Mouse (Mus musculus) intestine, embryonic 15.5 days (tissue): ENCODE data around the gene Crim1. TPM values are rescaled to one million over a fixed set of nuclear protein-coding genes. Genes with fewer than 3 reads are reported as not detected.

ENCODE experiments used
- ATAC-seq: fragments of 200-750 bp; cut with Nextera tagmentation; 2 replicates; pipeline ENCODE4 v1.8.0; 2017; ENCODE audit warnings: moderate TSS enrichment, moderate library complexity
- H3K27ac ChIP-seq: fragments of 300-500 bp; sonication (generic); 2 replicates; pipeline ENCODE4 v1.5.1; 2015; ENCODE audit warnings: mild to moderate bottlenecking, inconsistent platforms
- H3K27me3 ChIP-seq: fragments of 300-500 bp; sonication (generic); replicated peaks from 2 replicates; pipeline ENCODE4 v1.6.1; 2015; ENCODE audit warnings: inconsistent platforms
- H3K36me3 ChIP-seq: fragments of 300-500 bp; sonication (generic); 2 replicates; pipeline ENCODE4 v1.6.1; 2015; ENCODE audit warnings: inconsistent platforms
- H3K4me1 ChIP-seq: fragments of 300-500 bp; sonication (generic); replicated peaks from 2 replicates; pipeline ENCODE4 v1.6.1; 2015; ENCODE audit warnings: inconsistent platforms
- H3K4me2 ChIP-seq: fragments of 300-500 bp; sonication (generic); replicated peaks from 2 replicates; pipeline ENCODE4 v1.6.1; 2015; ENCODE audit warnings: mild to moderate bottlenecking, inconsistent platforms
- H3K4me3 ChIP-seq: fragments of 300-500 bp; sonication (generic); replicated peaks from 2 replicates; pipeline ENCODE4 v1.5.1; 2015; ENCODE audit warnings: inconsistent platforms
- H3K9ac ChIP-seq: fragments of 300-500 bp; sonication (generic); 2 replicates; pipeline ENCODE4 v1.6.1; 2015; ENCODE audit warnings: inconsistent platforms
- H3K9me3 ChIP-seq: fragments of 300-500 bp; sonication (generic); 2 replicates; pipeline ENCODE4 v1.6.1; 2016; ENCODE audit warnings: inconsistent platforms
- WGBS: fragments of 180-500 bp; shearing (Covaris S2); methylation state at CpG from one replicate; pipeline ENCODE4 v1.1.7; 2015; 5-methylcytosine and 5-hydroxymethylcytosine counted together
- polyA plus RNA-seq: library from polyadenylated mRNA; unstranded; fragments of >200 nt; fragmentation: Nextera tagmentation; extraction: Ambion mirVana; gene quantifications from 2 replicates; pipeline ENCODE4 v1.2.1, GENCODE M21; 2015

Crim1 gene
- polyA plus RNA-seq, 1 experiment from 2014 or later, result 5.9 TPM

DNA sequence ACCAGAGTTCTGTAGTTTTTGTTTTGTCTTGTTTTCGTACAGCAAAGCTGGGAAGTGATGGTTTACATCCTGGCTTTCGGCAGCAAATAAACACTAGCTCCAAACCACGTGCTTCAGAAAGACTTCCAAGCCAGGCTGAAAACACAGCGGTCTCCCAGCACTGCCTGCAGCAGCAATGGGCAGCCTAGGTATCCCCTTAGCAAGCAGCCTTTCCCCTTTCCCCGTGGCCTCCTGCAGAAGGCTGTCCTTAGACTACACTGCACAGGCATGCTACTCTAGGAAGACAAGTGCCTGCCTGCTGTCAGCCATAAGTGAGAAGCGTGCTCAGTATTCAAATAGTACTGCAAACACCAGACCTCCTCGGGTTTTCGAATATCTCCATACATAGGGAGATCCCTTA lies 176.5 kb downstream of the Crim1 start:
- WGBS, result 50% methylated on average over 8 of the region's 8 CpGs
- Histone ChIP-seq H3K9ac (no peak overlapping the region), H3K36me3 (no peaks in the 10 kb centered on the region), H3K4me2 (no peak overlapping the region), H3K9me3 (no peaks in the 10 kb centered on the region), H3K4me3 (no peak overlapping the region), H3K27me3 (no peaks in the 10 kb centered on the region), H3K4me1 (no peaks in the 10 kb centered on the region), H3K27ac (no peak overlapping the region)
- ATAC-seq, result no peak

DNA sequence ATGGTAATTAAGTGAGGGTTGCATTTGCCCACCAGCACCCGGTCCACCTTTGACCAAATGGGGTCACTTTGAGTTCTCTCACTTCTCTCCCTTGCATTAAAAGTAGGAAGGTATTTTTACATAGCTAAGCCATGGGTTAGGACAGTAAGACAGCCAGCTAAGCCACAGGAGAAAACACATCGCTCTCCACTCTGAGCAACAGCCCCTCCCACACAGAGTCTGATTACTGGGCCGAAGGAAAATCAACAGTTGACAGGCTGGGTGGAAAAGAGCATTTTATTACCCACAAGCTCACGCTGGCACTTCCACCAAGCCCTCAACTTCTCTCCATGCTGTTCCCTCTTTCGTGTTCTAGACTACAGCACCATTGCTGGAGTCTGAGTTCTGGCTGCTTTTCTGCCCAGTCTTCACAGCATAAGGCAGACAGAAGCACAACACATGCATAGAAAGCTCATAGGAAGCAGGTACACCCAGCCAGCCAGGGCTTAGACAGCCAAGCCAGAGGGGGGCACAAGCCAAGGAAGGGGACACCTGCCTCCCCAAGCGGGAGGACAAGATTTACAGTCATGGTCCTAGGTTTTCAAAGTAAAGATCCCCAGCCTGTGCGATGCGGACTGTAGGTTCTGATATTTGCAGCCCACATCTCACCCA lies 179.2 kb downstream of the Crim1 start:
- Histone ChIP-seq H3K4me2 (no peak overlapping the region), H3K4me1 (no peaks in the 10 kb centered on the region), H3K36me3 (no peaks in the 10 kb centered on the region), H3K9me3 (no peaks in the 10 kb centered on the region), H3K4me3 (no peak overlapping the region), H3K27me3 (no peaks in the 10 kb centered on the region), H3K27ac (no peak overlapping the region), H3K9ac (no peak overlapping the region)
- ATAC-seq, result no peak
- 68% methylated on average over 8 of the region's 8 CpGs for WGBS

DNA sequence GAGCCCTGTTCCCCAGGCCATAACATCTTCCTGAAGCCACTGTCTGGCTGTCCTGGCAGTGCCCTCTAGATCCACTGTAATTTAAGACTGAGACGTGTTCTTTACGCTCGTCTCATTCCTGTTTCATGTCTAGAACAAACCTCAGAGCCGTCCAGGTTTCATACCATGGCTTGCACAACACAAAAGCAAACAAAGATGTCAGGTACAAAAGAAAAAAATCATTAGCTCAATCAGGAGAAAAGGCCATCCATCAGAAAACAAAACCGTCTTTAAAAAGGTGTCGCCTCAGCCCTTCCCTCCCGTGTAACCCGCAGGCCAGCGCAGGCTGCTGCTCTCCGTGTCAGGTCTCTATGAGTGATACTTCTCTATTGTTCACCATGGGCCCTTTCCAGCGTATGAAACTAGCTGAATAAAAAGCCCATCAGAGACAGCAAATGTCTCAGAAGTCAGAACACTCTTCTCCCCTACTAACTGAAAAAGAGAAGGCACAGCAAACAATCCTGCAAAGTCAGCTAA lies 179.7 kb downstream of the Crim1 start:
- H3K36me3 ChIP-seq, result no peaks in the 10 kb centered on the region

DNA sequence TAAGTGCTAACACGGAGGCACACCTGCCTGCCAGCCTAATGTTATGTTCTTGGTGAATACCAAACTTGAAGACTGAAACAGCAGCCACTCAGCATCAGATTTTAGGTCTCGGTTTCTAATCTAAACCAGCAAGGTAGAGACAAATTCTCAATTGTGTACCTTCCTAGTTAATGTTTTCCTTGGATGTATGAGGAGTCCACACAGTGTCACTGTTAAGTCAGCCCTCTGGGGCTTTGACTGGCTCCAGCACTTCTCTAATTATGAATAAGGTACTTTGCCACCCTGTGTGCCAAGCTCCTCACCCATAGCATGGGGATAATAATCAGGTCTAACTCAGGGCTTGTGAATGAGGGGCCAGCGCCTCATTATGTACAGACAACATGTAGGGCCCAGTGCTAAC lies 182.3 kb downstream of the Crim1 start:
- H3K27ac ChIP-seq, result no peak overlapping the region
- H3K4me3 ChIP-seq, result no peak overlapping the region
- H3K9ac ChIP-seq, result no peak overlapping the region
- ATAC-seq, result no peak
- no peaks in the 10 kb centered on the region for H3K9me3 ChIP-seq
- no peaks in the 10 kb centered on the region for H3K27me3 ChIP-seq
- H3K36me3 ChIP-seq, result no peaks in the 10 kb centered on the region
- no peak overlapping the region for H3K4me2 ChIP-seq
- 75% methylated on average over 3 of the region's 3 CpGs for WGBS
- no peaks in the 10 kb centered on the region for H3K4me1 ChIP-seq

More for the DNA sequence above, 179.7 kb downstream of the Crim1 start:
- Histone ChIP-seq H3K27ac (no peak overlapping the region), H3K4me3 (no peak overlapping the region), H3K9ac (no peak overlapping the region), H3K4me1 (no peaks in the 10 kb centered on the region), H3K9me3 (no peaks in the 10 kb centered on the region), H3K4me2 (no peak overlapping the region), H3K27me3 (no peaks in the 10 kb centered on the region)
- no peak for ATAC-seq
- WGBS, result 74% methylated on average over 11 of the region's 11 CpGs

DNA sequence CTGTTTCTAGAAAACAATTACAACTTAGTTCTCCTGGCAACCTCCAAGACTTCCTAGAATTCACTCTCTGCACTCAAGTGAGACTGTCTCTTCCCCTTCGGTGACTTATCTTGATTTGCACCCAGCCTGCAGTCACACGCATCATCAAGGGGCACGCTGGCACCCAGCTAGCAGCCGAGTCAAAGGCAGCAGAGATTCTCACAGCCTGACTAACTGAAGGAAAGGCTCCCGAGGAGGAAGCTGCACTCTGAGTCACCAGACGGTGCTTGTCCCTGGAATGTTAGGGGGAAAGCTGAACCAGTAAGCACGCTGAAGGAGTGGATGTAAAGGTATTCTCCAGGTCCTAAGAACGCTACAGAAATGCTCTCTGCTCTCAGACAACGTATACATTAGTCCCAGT lies 187.6 kb downstream of the Crim1 start:
- Histone ChIP-seq H3K36me3 (no peaks in the 10 kb centered on the region), H3K4me1 (no peaks in the 10 kb centered on the region), H3K27ac (no peak overlapping the region), H3K9me3 (no peaks in the 10 kb centered on the region), H3K27me3 (no peaks in the 10 kb centered on the region), H3K4me3 (no peak overlapping the region), H3K9ac (no peak overlapping the region), H3K4me2 (no peak overlapping the region)
- 71% methylated on average over 9 of the region's 9 CpGs for WGBS
- peak; percentile 34; the same call in 1 of the 2 replicates for ATAC-seq

DNA sequence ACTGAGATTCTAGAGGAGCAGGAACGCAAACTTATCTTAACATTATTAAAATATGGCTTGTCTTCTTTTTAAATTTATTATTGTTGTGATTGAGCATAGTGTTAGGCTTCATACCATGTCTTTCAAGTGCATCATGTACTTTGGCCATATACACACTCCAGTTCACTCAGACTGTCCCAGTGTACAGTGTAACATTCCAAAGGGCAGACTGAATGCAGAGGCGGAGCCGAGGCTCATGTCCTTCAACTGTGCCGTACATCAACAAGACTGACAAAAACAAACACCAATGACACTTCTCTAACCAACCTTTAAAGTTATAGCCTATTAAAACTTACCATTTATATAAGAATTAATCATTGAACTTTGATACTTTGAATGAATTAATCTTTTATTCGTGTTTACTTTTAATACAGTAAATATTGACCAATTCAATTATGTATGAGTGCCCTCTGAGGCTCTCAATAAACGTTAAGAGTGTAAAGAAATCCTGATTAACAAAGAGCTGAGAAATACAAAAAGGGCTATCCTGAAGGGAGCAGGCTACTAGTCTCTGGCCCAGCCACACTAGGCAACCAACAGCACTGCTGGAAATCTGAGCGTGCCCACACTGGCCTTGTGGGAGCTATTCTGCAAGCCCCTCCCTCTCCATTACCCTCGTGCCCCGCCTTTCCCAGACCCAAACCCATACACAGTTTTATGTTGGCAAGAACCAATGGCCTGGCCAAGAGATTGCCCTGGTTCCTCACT lies 188.2 kb downstream of the Crim1 start:
- H3K27ac ChIP-seq, result no peak overlapping the region
- H3K9me3 ChIP-seq, result no peaks in the 10 kb centered on the region
- 69% methylated on average over 9 of the region's 9 CpGs for WGBS
- H3K36me3 ChIP-seq, result no peaks in the 10 kb centered on the region
- peak; percentile 82 for ATAC-seq
- no peaks in the 10 kb centered on the region for H3K27me3 ChIP-seq
- no peak overlapping the region for H3K4me3 ChIP-seq
- H3K4me1 ChIP-seq, result no peaks in the 10 kb centered on the region
- no peak overlapping the region for H3K9ac ChIP-seq
- no peak overlapping the region for H3K4me2 ChIP-seq

DNA sequence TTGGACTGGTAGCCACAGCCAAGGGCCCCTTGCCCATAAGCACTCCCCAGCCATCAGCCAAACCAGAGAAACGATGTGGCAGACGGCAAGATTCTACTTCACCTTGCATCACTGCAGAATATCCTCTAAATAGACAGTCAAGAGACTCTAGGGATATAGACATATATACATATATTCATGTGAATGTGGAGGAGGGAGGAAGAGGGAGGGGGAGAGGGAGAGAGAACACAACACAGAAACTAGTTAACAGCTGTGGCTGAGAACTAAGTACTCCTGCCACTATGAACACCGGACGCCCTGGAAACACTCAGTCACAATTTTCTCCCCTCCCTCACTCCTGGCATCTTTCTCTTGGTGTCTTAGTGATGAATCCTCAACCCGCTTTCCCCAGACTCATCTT lies 189.5 kb downstream of the Crim1 start:
- 90% methylated on average over 5 of the region's 5 CpGs for WGBS
- no peak overlapping the region for H3K9ac ChIP-seq
- no peak overlapping the region for H3K4me2 ChIP-seq
- no peak for ATAC-seq
- no peaks in the 10 kb centered on the region for H3K36me3 ChIP-seq
- no peaks in the 10 kb centered on the region for H3K27me3 ChIP-seq
- H3K27ac ChIP-seq, result no peak overlapping the region
- no peak overlapping the region for H3K4me3 ChIP-seq
- H3K9me3 ChIP-seq, result no peaks in the 10 kb centered on the region
- no peaks in the 10 kb centered on the region for H3K4me1 ChIP-seq

DNA sequence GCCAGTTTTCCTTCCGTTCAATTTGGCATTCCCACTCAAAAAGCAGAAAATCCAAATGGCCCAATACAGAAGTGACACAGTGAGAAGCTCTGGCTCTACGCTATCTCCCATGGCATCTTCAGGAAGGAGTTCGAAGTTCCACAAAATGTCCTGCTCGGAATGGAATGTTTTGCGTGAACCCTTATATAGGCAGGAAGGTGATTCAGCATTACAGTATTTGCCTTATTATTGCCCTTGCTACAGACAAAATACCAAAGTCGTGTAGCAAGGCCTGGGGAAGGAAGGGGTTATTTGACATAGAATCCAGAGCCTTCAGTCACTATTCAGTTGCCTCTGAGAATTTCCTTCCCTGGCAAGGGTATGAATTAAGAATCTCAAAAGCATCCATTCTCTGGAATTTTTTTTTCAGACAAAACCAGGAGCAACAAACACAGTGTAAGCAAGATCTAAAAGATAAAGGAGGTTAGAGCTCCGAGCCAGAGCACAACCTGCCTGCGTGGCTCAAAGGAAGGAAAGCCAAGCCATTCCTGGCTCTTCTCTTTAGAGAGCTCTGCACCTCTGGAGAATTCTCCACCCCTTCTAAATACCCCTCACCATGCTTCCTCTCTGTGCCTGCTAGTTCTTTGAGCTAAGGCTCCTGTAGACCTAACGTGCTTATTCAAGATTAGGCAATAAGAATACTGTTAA lies 192.5 kb downstream of the Crim1 start:
- H3K4me1 ChIP-seq, result no peaks in the 10 kb centered on the region
- no peak overlapping the region for H3K4me2 ChIP-seq
- H3K4me3 ChIP-seq, result no peak overlapping the region
- WGBS, result 64% methylated on average over 9 of the region's 9 CpGs
- no peaks in the 10 kb centered on the region for H3K9me3 ChIP-seq
- no peaks in the 10 kb centered on the region for H3K27me3 ChIP-seq
- no peaks in the 10 kb centered on the region for H3K36me3 ChIP-seq
- ATAC-seq, result no peak
- H3K27ac ChIP-seq, result no peak overlapping the region
- no peak overlapping the region for H3K9ac ChIP-seq

DNA sequence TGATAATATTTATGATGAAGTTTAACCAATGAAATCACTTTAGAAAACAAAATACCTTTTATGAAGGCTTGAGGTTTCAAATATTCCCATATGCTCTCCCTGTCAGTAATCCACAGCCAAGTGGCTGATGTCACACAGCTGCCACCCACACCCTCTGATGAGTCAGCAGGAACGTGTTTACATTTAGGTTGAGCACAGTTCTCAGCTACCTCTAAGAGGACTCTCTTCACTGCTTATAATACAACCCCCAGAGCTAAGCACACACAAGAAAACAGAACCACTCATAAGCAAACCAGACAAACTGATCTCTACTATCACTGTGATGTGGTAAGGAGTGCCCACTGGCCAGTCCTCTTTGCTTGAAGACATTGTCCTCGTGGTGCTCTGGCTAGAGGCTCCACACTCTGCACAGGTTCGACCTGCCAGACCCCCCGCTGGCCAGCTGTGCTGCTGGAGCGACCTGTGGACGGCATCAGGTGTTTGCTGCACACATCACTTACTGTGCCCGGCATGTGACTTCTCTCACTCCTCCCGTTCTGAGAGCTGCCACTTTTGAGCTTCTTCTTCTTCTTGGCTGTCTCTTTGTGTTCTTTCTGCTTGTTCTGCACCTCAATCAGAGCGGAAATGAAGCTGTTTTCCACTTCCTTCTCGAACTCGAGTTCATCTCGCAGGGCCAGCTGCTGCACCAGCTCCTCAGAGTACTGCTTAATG lies 200.2 kb downstream of the Crim1 start:
- WGBS, result 73% methylated on average over 12 of the region's 12 CpGs
- ATAC-seq, result peak; percentile 57; the same call in 1 of the 2 replicates
- H3K27ac ChIP-seq, result no peak overlapping the region

DNA sequence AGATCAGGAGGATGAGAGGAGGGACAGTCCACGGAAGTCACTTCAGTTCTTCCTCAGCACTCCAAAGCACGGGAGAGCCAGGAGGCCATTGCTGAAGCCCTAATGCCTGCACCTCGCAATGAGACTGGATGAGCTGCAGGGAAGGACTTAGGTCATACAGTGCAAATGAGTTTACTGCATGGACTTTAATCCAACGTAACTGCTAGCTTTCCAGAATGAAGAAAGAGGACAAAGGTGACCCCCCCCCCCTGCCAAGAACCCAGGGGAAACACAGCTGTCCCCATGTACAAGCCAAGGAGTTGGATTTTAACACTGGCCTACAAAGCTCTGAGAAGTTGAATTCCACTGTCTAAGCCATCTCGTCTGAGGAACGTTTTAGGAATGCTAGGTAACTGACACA lies 201.3 kb downstream of the Crim1 start:
- ATAC-seq, result peak; percentile 90
- no peak overlapping the region for H3K9ac ChIP-seq
- H3K27ac ChIP-seq, result peak overlapping the region; percentile 45; the same call in 1 of the 2 replicates

More for the DNA sequence above, 200.2 kb downstream of the Crim1 start:
- Histone ChIP-seq H3K36me3 (peaks cover 10% of the 10 kb centered on the region; the same call in 1 of the 2 replicates), H3K4me3 (no peak overlapping the region), H3K4me1 (peaks cover 19% of the 10 kb centered on the region), H3K27me3 (no peaks in the 10 kb centered on the region), H3K9me3 (no peaks in the 10 kb centered on the region), H3K9ac (no peak overlapping the region), H3K4me2 (no peak overlapping the region)

DNA sequence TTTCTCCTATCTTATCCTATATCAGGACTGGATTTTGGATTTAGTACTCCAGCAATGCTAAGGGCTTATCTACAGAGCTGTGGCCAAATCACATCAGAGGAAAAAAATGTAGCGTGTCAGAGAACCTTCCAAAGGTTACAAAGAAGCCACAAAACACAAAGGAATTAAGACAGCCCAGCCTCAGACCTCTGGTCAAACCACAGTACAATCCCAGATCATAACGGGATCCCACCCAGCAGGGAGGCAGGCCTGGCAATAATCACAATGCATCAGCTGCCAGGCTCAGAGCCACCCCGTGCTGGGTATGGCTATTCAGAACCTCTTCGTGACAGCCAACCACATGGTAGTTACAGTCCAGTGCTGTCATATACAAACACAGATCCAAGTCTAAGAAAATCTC lies 201.7 kb downstream of the Crim1 start:
- Histone ChIP-seq H3K9me3 (no peaks in the 10 kb centered on the region), H3K36me3 (peaks cover 10% of the 10 kb centered on the region; the same call in 1 of the 2 replicates), H3K4me2 (no peak overlapping the region), H3K27ac (0 out of 2 replicates have a peak overlapping the region, but pooled peaks have one; percentile 45), H3K9ac (no peak overlapping the region), H3K27me3 (no peaks in the 10 kb centered on the region), H3K4me3 (no peak overlapping the region), H3K4me1 (peaks cover 19% of the 10 kb centered on the region)
- ATAC-seq, result peak; percentile 46
- WGBS, result 43% methylated on average over 4 of the region's 4 CpGs

More for the DNA sequence above, 201.3 kb downstream of the Crim1 start:
- H3K4me1 ChIP-seq, result peaks cover 19% of the 10 kb centered on the region
- 52% methylated on average over 6 of the region's 6 CpGs for WGBS
- peaks cover 10% of the 10 kb centered on the region; the same call in 1 of the 2 replicates for H3K36me3 ChIP-seq
- no peak overlapping the region for H3K4me2 ChIP-seq
- H3K27me3 ChIP-seq, result no peaks in the 10 kb centered on the region
- no peak overlapping the region for H3K4me3 ChIP-seq
- no peaks in the 10 kb centered on the region for H3K9me3 ChIP-seq

DNA sequence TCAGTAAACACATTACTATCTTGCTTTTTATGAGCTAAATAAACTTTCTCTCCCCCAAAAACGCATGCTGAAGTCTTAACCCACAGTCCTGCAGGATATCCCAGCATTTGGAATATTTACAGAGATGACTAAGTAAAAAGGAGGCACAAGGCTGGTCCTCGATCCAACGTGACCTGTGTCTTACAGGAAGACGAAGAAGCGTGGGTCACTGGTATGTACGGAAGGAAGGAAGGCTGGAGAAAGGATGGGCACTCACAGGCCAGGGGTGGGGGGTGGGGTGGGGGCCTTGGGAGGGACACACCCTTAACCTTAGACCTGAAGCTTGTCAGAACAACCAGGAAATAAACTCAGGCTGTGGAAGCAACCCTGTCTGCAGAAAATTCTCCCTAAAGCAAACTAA lies 202.1 kb downstream of the Crim1 start:
- ATAC-seq, result peak; percentile 34
- Histone ChIP-seq H3K36me3 (peaks cover 10% of the 10 kb centered on the region; the same call in 1 of the 2 replicates), H3K9ac (no peak overlapping the region), H3K4me2 (no peak overlapping the region), H3K27ac (0 out of 2 replicates have a peak overlapping the region, but pooled peaks have one; percentile 17), H3K4me3 (no peak overlapping the region), H3K9me3 (no peaks in the 10 kb centered on the region), H3K4me1 (peaks cover 19% of the 10 kb centered on the region), H3K27me3 (no peaks in the 10 kb centered on the region)
- WGBS, result 50% methylated on average over 6 of the region's 6 CpGs
